Mouse (Mus musculus) embryonic fibroblast, embryonic 13.5 days (primary cell): Measurements from ENCODE around the gene Grn.

Experiments used
- CTCF ChIP-seq: IDR thresholded peaks from 2 replicates; pipeline ENCODE4 v1.5.1; 2011; ENCODE audit warnings: mild to moderate bottlenecking, control low read depth, low read length, moderate library complexity, borderline replicate concordance; ENCODE audit not compliant: insufficient read depth
- POLR2A ChIP-seq: IDR thresholded peaks from 2 replicates; pipeline ENCODE4 v1.6.1; 2011; ENCODE audit warnings: low read depth, mild to moderate bottlenecking, control low read depth, low read length, moderate library complexity

- TF ChIP-seq CTCF (no peak), POLR2A (no peak)
Observed at GRCm38 (mm10) chr11:102417160-102417559, 13.0 kb upstream of the Grn start.
